In genomic region chr5:92896725-92897280, GRCm38 (mm10) we compare ENCODE assay signal across 12 mouse cellular contexts.
DNase-seq lines count a peak whose midpoint lies in the region; ATAC-seq and TF ChIP-seq lines count a peak whose summit lies in the region.
"Had no signal": no experiment of that assay in that cellular context is flagged by ENCODE, and none has a peak within 500 bp of the region (broad histone marks: within the 10 kb centered on the region; RNA-seq: fewer than 3 reads in every experiment).

No protein-coding gene starts in this region.

- H3K27me3 ChIP-seq in heart, embryonic 10.5 days (ENCODE audit: insufficient read depth, poor library complexity, severe bottlenecking): no peaks in the 10 kb centered on the region
- no peaks in the 10 kb centered on the region for H3K27me3 ChIP-seq in midbrain, embryonic 12.5 days
- no peaks in the 10 kb centered on the region for H3K27me3 ChIP-seq in midbrain, embryonic 16.5 days (ENCODE audit: control insufficient read depth, insufficient read depth, low read depth, low read length)
- no peaks in the 10 kb centered on the region for H3K27me3 ChIP-seq in hindbrain, postnatal 0 days (ENCODE audit: insufficient read depth, low read length)
- H3K27me3 ChIP-seq in small intestine, adult 2 months (ENCODE audit: control insufficient read depth, insufficient read depth, low read length): 0 out of 2 replicates have a peak, but pooled peaks cover 2% of the 10 kb centered on the region

- H3K9ac ChIP-seq in midbrain, embryonic 12.5 days (replicated peaks): no peak overlapping the region
- no peak overlapping the region for H3K9ac ChIP-seq in midbrain, embryonic 16.5 days (ENCODE audit: low read depth, low read length)
- H3K9ac ChIP-seq in hindbrain, postnatal 0 days (replicated peaks; ENCODE audit: low read length): no peak overlapping the region

- 87% methylated on average over 1 of the region's 1 CpGs for WGBS in heart, embryonic 10.5 days
- 42% methylated on average over 1 of the region's 1 CpGs for WGBS in midbrain, embryonic 12.5 days
- 31% methylated on average over 1 of the region's 1 CpGs for WGBS in midbrain, embryonic 16.5 days
- WGBS in hindbrain, postnatal 0 days: 67% methylated on average over 1 of the region's 1 CpGs
- WGBS in small intestine, adult 2 months: 37% methylated on average over 1 of the region's 1 CpGs

- no peaks in the 10 kb centered on the region for H3K9me3 ChIP-seq in heart, embryonic 10.5 days
- no peaks in the 10 kb centered on the region for H3K9me3 ChIP-seq in midbrain, embryonic 12.5 days
- no peaks in the 10 kb centered on the region for H3K9me3 ChIP-seq in midbrain, embryonic 16.5 days (replicated peaks; ENCODE audit: control insufficient read depth, low read length, poor library complexity, severe bottlenecking)
- no peaks in the 10 kb centered on the region for H3K9me3 ChIP-seq in hindbrain, postnatal 0 days (ENCODE audit: low read length)

- H3K36me3 ChIP-seq in heart, embryonic 10.5 days: 0 out of 2 replicates have a peak, but pooled peaks cover 2% of the 10 kb centered on the region
- no peaks in the 10 kb centered on the region for H3K36me3 ChIP-seq in midbrain, embryonic 12.5 days
- no peaks in the 10 kb centered on the region for H3K36me3 ChIP-seq in midbrain, embryonic 16.5 days (ENCODE audit: control insufficient read depth, insufficient read depth, low read length)
- no peaks in the 10 kb centered on the region for H3K36me3 ChIP-seq in hindbrain, postnatal 0 days (ENCODE audit: insufficient read depth, low read length)
- H3K36me3 ChIP-seq in small intestine, adult 2 months (ENCODE audit: control insufficient read depth, insufficient read depth, low read length): peaks cover 3% of the 10 kb centered on the region; the same call in 1 of the 2 replicates

- H3K27ac ChIP-seq in heart, embryonic 10.5 days: peak overlapping the region; percentile 8; the same call in 1 of the 2 replicates
- H3K27ac ChIP-seq in midbrain, embryonic 12.5 days (replicated peaks): peak overlapping the region; percentile 87; the same call in 1 of the 2 replicates
- H3K27ac ChIP-seq in midbrain, embryonic 16.5 days (ENCODE audit: low read length): no peak overlapping the region
- H3K27ac ChIP-seq in hindbrain, postnatal 0 days: no peak overlapping the region
- H3K27ac ChIP-seq in small intestine, adult 2 months (ENCODE audit: insufficient read depth, low read depth, low read length): peak overlapping the region; percentile 38; the same call in 1 of the 2 replicates
- H3K27ac ChIP-seq: left cerebral cortex, adult 2 months had no signal

- no peak for TF ChIP-seq CTCF in hindbrain, postnatal 0 days (IDR thresholded peaks at IDR 0.05; ENCODE audit: low read depth)
- no peak for TF ChIP-seq CTCF in small intestine, adult 2 months (IDR thresholded peaks at IDR 0.05; ENCODE audit: extremely low read depth, insufficient read length, insufficient replicate concordance, low read depth, low read length)

- TF ChIP-seq POLR2A in small intestine, adult 2 months (IDR thresholded peaks at IDR 0.05; ENCODE audit: low read depth, low read length): no peak

- DNase-seq in heart, embryonic 10.5 days (ENCODE audit: low spot score): no peak
- DNase-seq in heart, postnatal 36 days: no peak
- DNase-seq in hindbrain, postnatal 0 days (ENCODE audit: low spot score): no peak
- DNase-seq in urinary bladder, postnatal 10 days (ENCODE audit: low spot score): no peak
- no peak for DNase-seq in spleen, postnatal 36 days (ENCODE audit: low spot score in 2 of 2)
- DNase-seq: cerebellum, postnatal 25 days; kidney, adult 9 months; right cerebral cortex, adult 18-20 months had no signal

- no peak overlapping the region for H3K4me3 ChIP-seq in heart, embryonic 10.5 days
- H3K4me3 ChIP-seq in midbrain, embryonic 12.5 days: no peak overlapping the region
- H3K4me3 ChIP-seq in midbrain, embryonic 16.5 days (ENCODE audit: low read depth, low read length): no peak overlapping the region
- H3K4me3 ChIP-seq in hindbrain, postnatal 0 days (ENCODE audit: low read length): no peak overlapping the region
- H3K4me3 ChIP-seq in small intestine, adult 2 months (ENCODE audit: low read depth, low read length): no peak overlapping the region

- peaks cover 62% of the 10 kb centered on the region for H3K4me1 ChIP-seq in heart, embryonic 10.5 days
- peaks cover 54% of the 10 kb centered on the region for H3K4me1 ChIP-seq in midbrain, embryonic 12.5 days
- H3K4me1 ChIP-seq in midbrain, embryonic 16.5 days (ENCODE audit: control insufficient read depth, insufficient read depth, low read length): peaks cover 14% of the 10 kb centered on the region
- no peaks in the 10 kb centered on the region for H3K4me1 ChIP-seq in hindbrain, postnatal 0 days (ENCODE audit: insufficient read depth, low read length)
- H3K4me1 ChIP-seq in small intestine, adult 2 months (ENCODE audit: control insufficient read depth, insufficient read depth, insufficient read length, low read length): peaks cover 15% of the 10 kb centered on the region

- 0 out of 2 replicates have a peak, but pooled peaks have one; percentile 1 for ATAC-seq in midbrain, embryonic 12.5 days (ENCODE audit: low FRiP score, low read depth)
- ATAC-seq in midbrain, embryonic 16.5 days: no peak
- ATAC-seq in hindbrain, postnatal 0 days: no peak

- H3K4me2 ChIP-seq in midbrain, embryonic 12.5 days (replicated peaks): peak overlapping the region; percentile 91; the same call in 1 of the 2 replicates
- no peak overlapping the region for H3K4me2 ChIP-seq in midbrain, embryonic 16.5 days (ENCODE audit: low read length)
- H3K4me2 ChIP-seq in hindbrain, postnatal 0 days (ENCODE audit: low read depth, low read length): peak overlapping the region; percentile 96

- intact Hi-C loops in heart, postnatal 36 days (cut with DNase I): no loop called here

Comparison
In these comparisons a context has a peak if more than half of its experiments do, and no peak if none do; other contexts are left out.
1. H3K27ac ChIP-seq: peak in heart, embryonic 10.5 days (single experiment), midbrain, embryonic 12.5 days (single experiment) and small intestine, adult 2 months (single experiment); none in midbrain, embryonic 16.5 days (single experiment) and hindbrain, postnatal 0 days (single experiment).